Mouse (Mus musculus): ENCODE data around the gene Galnt10.

- no peak for TF ChIP-seq POLR2A (IDR thresholded peaks at IDR 0.05; ENCODE audit: insufficient read length, low read depth)
- no peak for TF ChIP-seq TCF12 (IDR thresholded peaks at IDR 0.05; ENCODE audit: insufficient read depth, poor library complexity, severe bottlenecking)
- TF ChIP-seq MYOG (IDR thresholded peaks at IDR 0.05; ENCODE audit: control insufficient read depth in 1 of 3, insufficient read depth in 1 of 3, insufficient read length in 2 of 3, low read depth in 2 of 3) = no peak
- TF ChIP-seq USF1 (IDR thresholded peaks at IDR 0.05; ENCODE audit: low read depth) = no peak
- no peak for TF ChIP-seq TCF3 (IDR thresholded peaks at IDR 0.05; ENCODE audit: insufficient read length, low read depth)
- TF ChIP-seq MYOD1 (IDR thresholded peaks at IDR 0.05; ENCODE audit: control insufficient read depth in 1 of 3, insufficient read length in 2 of 3, low read depth in 2 of 3) = no peak
- no peak for TF ChIP-seq POLR2AphosphoS2 (IDR thresholded peaks at IDR 0.05; ENCODE audit: insufficient read length, low read depth)
- TF ChIP-seq E2F4 (IDR thresholded peaks at IDR 0.05; ENCODE audit: insufficient read depth) = no peak
Observed at GRCm38 (mm10) chr11:57800266-57800951, 155.2 kb downstream of the Galnt10 start.

Measured in myocyte (in vitro differentiated cells).